Comparison of ENCODE assay signal across 26 mouse cellular contexts in the genomic region with DNA sequence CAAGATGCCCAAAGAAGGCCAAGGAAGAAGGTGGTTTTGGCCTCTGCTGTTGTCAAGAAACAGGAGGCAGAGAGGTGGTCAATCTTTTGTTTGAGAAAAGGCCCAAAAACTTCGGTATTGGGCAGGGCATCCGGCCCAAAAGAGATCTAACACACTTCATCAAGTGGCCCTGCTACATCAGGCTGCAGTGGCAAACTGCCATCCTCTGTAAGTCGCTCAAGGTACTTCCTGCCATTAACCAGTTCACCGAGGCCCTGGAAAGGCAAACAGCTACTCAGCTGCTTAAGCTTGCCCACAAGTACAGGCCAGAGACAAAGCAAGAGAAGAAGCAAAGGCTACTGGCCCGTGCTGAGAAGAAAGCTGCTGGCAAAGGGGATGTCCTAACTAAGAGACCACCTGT. TPM values are rescaled to one million over a fixed set of nuclear protein-coding genes. Genes with fewer than 3 reads are reported as not detected.
A peak's percentile ranks its signal among the peaks of the same experiment; 100 is the strongest.
DNase-seq lines count a peak whose midpoint lies in the region; ATAC-seq lines count a peak whose summit lies in the region.
"Had no signal": no experiment of that assay in that cellular context is flagged by ENCODE, and none has a peak within 500 bp of the region (broad histone marks: within the 10 kb centered on the region; RNA-seq: fewer than 3 reads in every experiment).

No protein-coding gene starts in this region.

- no peak overlapping the region for H3K9ac ChIP-seq in kidney, embryonic 16.5 days (replicated peaks; ENCODE audit: low read length)
- no peak overlapping the region for H3K9ac ChIP-seq in midbrain, embryonic 13.5 days (replicated peaks)
- H3K9ac ChIP-seq: forebrain, embryonic 13.5 days; hindbrain, embryonic 13.5 days; intestine, embryonic 15.5 days had no signal

- H3K4me2 ChIP-seq in kidney, embryonic 16.5 days (replicated peaks; ENCODE audit: low read depth, low read length), result no peak overlapping the region
- no peak overlapping the region for H3K4me2 ChIP-seq in midbrain, embryonic 13.5 days (replicated peaks)
- H3K4me2 ChIP-seq: forebrain, embryonic 13.5 days; heart, embryonic 11.5 days; hindbrain, embryonic 13.5 days; intestine, embryonic 15.5 days had no signal

- no peak overlapping the region for H3K27ac ChIP-seq in kidney, embryonic 16.5 days (ENCODE audit: low read length)
- no peak overlapping the region for H3K27ac ChIP-seq in midbrain, embryonic 13.5 days
- H3K27ac ChIP-seq: forebrain, embryonic 10.5 days; forebrain, embryonic 13.5 days; heart, adult 2 months; hindbrain, embryonic 10.5 days; hindbrain, embryonic 13.5 days; intestine, embryonic 15.5 days had no signal

- no peaks in the 10 kb centered on the region for H3K27me3 ChIP-seq in kidney, embryonic 16.5 days (ENCODE audit: insufficient read depth, low read length)
- H3K27me3 ChIP-seq in midbrain, embryonic 13.5 days, result no peaks in the 10 kb centered on the region
- H3K27me3 ChIP-seq: CH12.LX; forebrain, embryonic 13.5 days; hindbrain, embryonic 13.5 days; intestine, embryonic 15.5 days; Patski had no signal

- no peak overlapping the region for H3K4me3 ChIP-seq in kidney, embryonic 16.5 days (ENCODE audit: low read length)
- no peak overlapping the region for H3K4me3 ChIP-seq in midbrain, embryonic 13.5 days (replicated peaks)
- H3K4me3 ChIP-seq: forebrain, embryonic 10.5 days; forebrain, embryonic 13.5 days; heart, adult 2 months; hindbrain, embryonic 10.5 days; hindbrain, embryonic 13.5 days; intestine, embryonic 15.5 days had no signal

- DNase-seq in adrenal gland, adult (ENCODE audit: inconsistent age in 2 of 2, low spot score in 1 of 2), result peak; percentile 36 to 72
- DNase-seq in adrenal gland, postnatal 25 days, result no peak
- DNase-seq in heart, postnatal 10 days, result peak; percentile 23 to 34
- no peak for DNase-seq in heart, adult 8-10 months (ENCODE audit: low spot score)
- peak; percentile 8 to 17 for DNase-seq in kidney, postnatal 36 days
- peak; percentile 29 for DNase-seq in adrenal gland, postnatal 10 days
- DNase-seq: cerebellum, adult 18-20 months; cerebellum, adult 9-10 months; cerebellum, postnatal 14 days; gastrocnemius, postnatal 10 days; gastrocnemius, postnatal 36 days; heart, postnatal 36 days had no signal

- no peaks in the 10 kb centered on the region for H3K4me1 ChIP-seq in kidney, embryonic 16.5 days (ENCODE audit: insufficient read depth, low read length)
- H3K4me1 ChIP-seq in midbrain, embryonic 13.5 days (replicated peaks), result no peaks in the 10 kb centered on the region
- H3K4me1 ChIP-seq: forebrain, embryonic 10.5 days; forebrain, embryonic 13.5 days; hindbrain, embryonic 10.5 days; hindbrain, embryonic 13.5 days; intestine, embryonic 15.5 days had no signal

- no peak for ATAC-seq in kidney, embryonic 16.5 days (ENCODE audit: low FRiP score, low TSS enrichment)
- ATAC-seq in midbrain, embryonic 13.5 days, result no peak
- ATAC-seq: forebrain, embryonic 13.5 days; forebrain, embryonic 16.5 days; hindbrain, embryonic 16.5 days; intestine, embryonic 15.5 days; Patski had no signal

- H3K9me3 ChIP-seq in kidney, embryonic 16.5 days (ENCODE audit: low read length), result no peaks in the 10 kb centered on the region
- H3K9me3 ChIP-seq in midbrain, embryonic 13.5 days, result no peaks in the 10 kb centered on the region
- H3K9me3 ChIP-seq: forebrain, embryonic 10.5 days; forebrain, embryonic 13.5 days; G1E; hindbrain, embryonic 10.5 days; hindbrain, embryonic 13.5 days; intestine, embryonic 15.5 days had no signal

- 83% methylated on average over 5 of the region's 5 CpGs for WGBS in kidney, embryonic 16.5 days
- WGBS in midbrain, embryonic 13.5 days, result 92% methylated on average over 5 of the region's 5 CpGs

- intact Hi-C loops in heart, postnatal 10 days (cut with DNase I), result no loop called here

- peaks cover 20% of the 10 kb centered on the region for H3K36me3 ChIP-seq in kidney, embryonic 16.5 days (ENCODE audit: insufficient read depth, low read length)
- H3K36me3 ChIP-seq in midbrain, embryonic 13.5 days, result peaks cover 29% of the 10 kb centered on the region

RNA-seq across cellular contexts. Expression of gene Msrb3, which starts 29.3 kb away (rescaled TPM):
- 41.4 and 46.9 TPM in 2 replicates for total RNA-seq in adrenal gland, postnatal 25 days (2021)
- 100 to 1,000 TPM; 131 to 148 TPM for total RNA-seq in heart, postnatal 10 days (2021)
- 100 to 1,000 TPM in 2 of 4 experiments, 10 to 100 TPM in 2; 84.9 to 110 (median 102) TPM for total RNA-seq in heart, adult 8-10 months (2022)
- polyA plus RNA-seq in kidney, embryonic 16.5 days (2015; fragmentation: Nextera tagmentation; extraction: Ambion mirVana), result 8.7 and 11.6 TPM in 2 replicates
- 10 to 100 TPM; 34.2 to 38.0 TPM for total RNA-seq in adrenal gland, postnatal 10 days (2021)
- 0.80 and 2.0 TPM in 2 replicates for polyA plus RNA-seq in midbrain, embryonic 13.5 days (2015; fragmentation: Nextera tagmentation; extraction: Ambion mirVana)
- total RNA-seq: CH12.LX had no signal
- polyA plus RNA-seq: G1E had no signal

RNA-seq across cellular contexts. Expression of gene Lemd3, which starts 50.9 kb away (rescaled TPM):
- 22.5 and 25.0 TPM in 2 replicates for total RNA-seq in adrenal gland, postnatal 25 days (2021)
- total RNA-seq in heart, postnatal 10 days (2021), result 10 to 100 TPM; 15.1 to 16.5 TPM
- total RNA-seq in heart, adult 8-10 months (2022), result 10 to 100 TPM; 10.6 to 13.1 (median 12.5) TPM
- polyA plus RNA-seq in kidney, embryonic 16.5 days (2015; fragmentation: Nextera tagmentation; extraction: Ambion mirVana), result 2.4 TPM in 2 replicates
- total RNA-seq in adrenal gland, postnatal 10 days (2021), result 10 to 100 TPM; 18.6 to 18.7 TPM
- polyA plus RNA-seq in midbrain, embryonic 13.5 days (2015; fragmentation: Nextera tagmentation; extraction: Ambion mirVana), result 3.4 and 3.6 TPM in 2 replicates

Comparison
In these comparisons a context has a peak if more than half of its experiments do, and no peak if none do; other contexts are left out.
1. DNase-seq: peak in adrenal gland, adult (2 of 2), heart, postnatal 10 days (2 of 2), kidney, postnatal 36 days (2 of 2) and adrenal gland, postnatal 10 days (single experiment); none in adrenal gland, postnatal 25 days (single experiment) and heart, adult 8-10 months (single experiment).